Mouse (Mus musculus) WW6 (cell line): ENCODE measurements around the gene Mtch2.

Experiments used
- DNase-seq: peaks from one replicate; pipeline ENCODE4 v3.0.0-alpha.2; 2013; ENCODE audit warnings: low read depth, low spot score

The Mtch2 gene

DNA sequence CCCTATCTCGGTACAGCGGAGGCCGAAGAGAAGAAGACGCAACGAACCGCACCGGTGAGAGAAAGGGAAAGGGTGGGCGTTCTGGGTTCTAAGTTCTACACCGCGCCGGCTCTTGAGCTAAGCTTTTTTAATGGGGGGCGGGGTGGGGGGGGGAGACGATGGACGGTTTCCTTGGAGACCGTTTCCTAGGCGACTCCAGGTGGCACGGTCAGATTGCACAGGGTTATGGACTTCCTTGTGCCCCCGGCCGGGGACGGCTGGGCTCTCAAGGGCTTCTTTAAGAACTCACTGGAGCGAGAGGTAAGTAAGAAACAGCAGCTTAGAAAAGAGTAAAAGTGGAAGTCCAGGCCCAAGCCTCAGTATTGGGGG lies 57.9 kb downstream of the Mtch2 start:
- DNase-seq: no peak

DNA sequence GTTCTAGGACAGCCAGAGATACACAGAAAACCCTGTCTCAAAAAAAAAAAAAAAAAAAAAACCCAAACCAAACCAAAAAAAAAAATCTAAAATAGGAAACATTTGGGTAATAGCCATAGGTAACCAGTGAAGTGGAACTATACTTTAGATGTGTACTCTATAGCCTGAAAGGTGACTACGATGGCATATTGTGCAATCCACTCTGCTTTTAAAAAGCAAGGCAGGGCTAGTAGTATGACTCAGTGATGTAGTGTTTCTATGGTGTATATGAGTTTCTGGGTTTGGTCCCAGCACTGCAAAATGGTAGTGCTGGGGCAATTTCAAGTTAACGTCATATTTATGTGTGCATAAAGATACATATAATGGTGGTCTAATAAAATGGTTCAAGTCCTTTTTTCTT lies 59.8 kb downstream of the Mtch2 start:
- no peak for DNase-seq

DNA sequence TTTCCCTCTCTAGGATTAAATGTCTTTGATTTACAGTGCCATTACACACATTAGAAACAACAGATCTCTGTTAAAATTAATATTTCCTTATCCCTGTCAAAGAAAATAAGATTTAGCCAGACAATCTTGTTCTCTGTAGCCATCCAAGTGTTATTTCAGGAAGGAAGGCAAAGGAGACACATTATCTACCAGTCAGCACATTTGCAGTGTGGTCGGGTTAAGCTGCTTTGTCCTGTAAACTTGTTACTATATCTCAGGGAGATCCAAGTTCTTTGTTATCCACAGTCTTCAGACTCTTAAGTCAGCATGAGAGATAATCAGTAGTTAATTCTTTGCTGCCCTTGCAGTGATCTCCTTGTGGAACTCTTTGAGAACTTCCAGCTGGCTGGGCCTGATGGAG lies 63.9 kb downstream of the Mtch2 start:
- no peak for DNase-seq

DNA sequence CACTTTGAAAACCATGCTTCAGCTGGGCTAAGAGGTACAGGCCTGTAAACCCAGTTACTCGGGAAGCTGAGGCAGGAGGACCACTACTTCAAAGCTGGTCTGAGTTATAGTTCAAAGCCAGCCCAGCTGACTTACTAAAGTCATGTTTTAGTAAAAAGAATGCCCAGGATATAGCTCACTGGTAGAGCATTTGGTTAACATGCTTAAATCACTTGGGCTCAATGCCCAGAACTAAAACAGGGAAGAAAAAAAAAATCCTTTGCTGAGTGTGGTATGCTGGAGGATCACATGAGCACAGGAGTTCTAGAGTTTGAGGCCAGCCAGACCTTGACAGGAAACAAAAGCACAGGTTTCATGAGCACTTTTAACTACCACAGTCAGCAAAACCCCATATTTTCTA lies 64.7 kb downstream of the Mtch2 start:
- no peak for DNase-seq

DNA sequence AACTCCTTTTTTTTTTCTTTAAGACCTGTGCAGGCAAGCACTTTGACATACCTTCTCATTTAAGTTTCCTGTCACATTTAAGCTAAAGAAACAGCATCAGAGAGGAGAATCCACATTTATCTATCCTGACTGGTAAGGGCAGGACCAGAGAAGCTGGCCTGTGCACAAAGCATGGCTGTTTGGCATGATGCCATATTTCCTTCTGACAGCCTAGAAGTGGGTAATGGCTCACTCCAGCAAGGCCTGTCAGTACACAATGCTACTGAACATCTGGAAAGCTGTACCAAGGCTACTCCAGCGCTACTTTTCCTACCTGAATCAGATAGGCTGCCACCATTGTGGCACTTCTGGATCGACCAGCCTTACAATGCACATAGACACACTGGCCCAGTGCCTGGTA lies 66.7 kb downstream of the Mtch2 start:
- no peak for DNase-seq

DNA sequence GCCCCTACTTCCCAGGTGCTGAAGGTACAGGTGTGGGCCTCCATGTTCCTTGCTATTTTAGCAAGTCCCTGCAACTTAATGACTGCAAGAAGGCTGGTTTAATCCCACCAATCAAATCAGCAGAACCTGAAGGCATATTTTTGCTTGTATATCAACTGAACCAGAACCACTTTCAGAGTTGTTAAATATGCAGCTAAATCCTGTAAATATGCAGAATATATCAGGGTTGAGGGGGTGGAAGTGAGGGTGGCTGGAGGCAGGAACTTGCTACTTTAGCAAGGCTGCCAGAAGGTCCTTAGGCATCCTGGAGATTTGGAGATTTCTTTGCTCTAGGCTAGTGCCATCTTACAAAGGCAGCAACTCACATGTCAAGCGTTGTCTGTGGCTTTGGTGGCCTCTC lies 68.6 kb downstream of the Mtch2 start:
- no peak for DNase-seq
